Mouse (Mus musculus) kidney, postnatal 14 days (tissue): ENCODE results near the gene Ndufs2.

Experiments used
- DNase-seq: peaks from one replicate; pipeline ENCODE4 v3.0.0; 2022; ENCODE audit warnings: mixed read lengths

Gene Ndufs2

DNA sequence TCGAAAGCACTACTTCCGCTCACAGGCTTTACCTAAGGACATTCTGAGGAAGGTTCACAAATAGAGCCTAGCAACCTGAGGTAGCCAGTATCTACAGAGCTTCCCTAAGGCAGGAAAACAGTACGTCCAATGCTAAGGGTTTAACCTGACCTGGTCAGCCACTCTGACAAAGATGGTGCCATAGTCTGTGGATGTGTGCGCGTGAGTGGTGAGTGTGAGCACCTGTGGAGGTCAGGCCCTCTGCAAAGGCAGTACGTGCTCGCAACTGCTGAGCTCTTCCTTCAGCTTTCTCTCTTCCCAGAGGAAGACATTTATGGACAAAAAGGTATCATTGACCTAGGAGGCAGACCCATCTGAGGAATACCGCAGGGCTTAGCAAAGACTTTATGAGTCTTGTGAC lies 27.2 kb upstream of the Ndufs2 start:
- no peak for DNase-seq

DNA sequence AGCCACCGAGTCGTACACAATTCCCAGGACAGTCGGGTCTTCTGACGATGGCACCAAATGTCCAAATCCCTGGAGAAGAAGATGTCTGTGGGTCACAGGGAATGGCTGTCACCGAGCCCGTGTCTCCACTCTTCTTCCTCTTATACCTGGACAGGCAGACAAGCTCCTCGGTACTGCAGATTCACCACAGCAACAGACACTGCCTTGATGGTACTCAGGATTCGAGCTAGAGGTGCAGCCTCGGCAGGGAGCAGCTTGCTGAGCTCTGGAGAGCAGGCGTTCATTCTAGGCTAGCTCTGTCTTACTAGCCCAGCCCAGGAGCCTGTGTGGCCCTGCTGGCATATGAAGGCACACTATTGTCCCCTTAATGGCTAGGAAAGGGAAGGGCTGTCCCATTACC lies 26.5 kb upstream of the Ndufs2 start:
- DNase-seq, result no peak

DNA sequence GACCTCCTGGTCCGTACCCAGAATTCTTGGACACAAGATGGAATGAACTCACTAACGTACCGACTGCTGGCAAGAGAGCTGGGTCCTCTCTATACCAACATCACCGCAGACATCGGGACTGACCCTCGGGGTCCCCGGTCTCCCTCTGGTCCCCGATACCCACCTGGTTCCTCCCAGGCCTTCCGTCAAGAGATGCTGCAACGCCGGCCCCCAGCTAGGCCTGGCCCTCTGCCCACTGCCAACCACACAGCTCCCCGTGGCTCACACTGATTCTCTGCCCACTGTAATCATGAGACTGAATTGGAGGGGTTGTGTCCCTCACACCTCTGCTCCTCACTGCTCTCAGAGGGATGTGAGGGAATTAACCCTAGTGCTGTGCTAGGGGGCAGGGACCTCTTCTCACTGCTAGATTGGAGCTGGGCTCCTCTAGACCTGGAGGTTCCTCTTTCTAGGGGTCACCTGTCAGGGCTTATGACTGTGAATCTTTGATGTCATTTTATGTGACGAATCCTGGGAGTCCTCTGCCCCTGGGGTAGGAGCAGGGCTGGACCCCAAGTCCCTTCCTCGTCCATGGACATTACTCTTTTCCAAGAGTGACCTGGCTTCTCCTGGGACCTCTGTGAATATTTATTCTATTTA lies 25.0 kb upstream of the Ndufs2 start:
- DNase-seq, result no peak

DNA sequence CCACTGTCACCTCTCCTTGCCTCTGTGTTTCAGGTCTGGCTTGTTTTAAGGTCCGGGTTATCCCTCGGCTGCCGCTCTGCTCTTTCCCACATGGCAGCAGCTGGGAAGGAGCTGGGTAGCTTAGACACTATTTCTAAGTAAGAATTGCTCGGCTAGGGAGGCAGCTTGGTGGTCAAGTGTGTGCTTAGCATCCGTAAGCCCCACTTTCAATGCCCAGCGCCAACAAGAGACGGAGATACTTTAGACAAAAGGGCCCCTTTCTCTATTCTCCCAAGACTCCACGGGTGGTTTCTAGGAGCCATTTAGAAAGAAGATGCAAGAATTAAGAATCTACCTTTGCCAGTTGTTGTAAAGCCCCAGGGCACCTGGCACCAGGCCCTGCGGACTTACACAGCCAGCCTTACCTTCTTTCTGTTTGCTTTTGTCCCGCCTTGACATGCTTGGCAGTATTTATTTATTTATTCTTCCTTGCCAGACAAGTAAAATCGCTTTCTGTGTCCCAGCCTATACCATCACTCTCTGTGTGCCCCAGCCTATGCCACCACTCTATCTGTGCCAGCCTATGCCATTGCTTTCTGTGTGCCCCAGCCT lies 24.1 kb upstream of the Ndufs2 start:
- no peak for DNase-seq

DNA sequence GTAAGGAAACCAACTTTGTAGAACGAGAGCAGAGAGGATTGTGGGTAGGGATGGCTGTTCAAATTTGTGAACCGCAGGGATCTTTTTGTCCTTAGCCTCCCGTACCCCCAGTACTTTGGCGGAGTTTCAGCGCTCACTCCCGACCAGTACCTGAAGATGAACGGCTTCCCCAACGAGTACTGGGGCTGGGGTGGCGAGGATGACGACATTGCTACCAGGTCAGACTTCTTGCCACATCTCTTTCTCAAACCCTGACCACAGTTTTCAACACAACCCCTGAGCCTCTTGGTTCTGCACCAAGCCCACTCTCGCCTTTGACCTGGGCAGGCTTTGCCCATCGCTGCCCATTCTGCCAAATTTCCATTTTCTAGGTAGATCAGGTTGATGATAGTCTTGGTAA lies 23.0 kb upstream of the Ndufs2 start:
- no peak for DNase-seq

DNA sequence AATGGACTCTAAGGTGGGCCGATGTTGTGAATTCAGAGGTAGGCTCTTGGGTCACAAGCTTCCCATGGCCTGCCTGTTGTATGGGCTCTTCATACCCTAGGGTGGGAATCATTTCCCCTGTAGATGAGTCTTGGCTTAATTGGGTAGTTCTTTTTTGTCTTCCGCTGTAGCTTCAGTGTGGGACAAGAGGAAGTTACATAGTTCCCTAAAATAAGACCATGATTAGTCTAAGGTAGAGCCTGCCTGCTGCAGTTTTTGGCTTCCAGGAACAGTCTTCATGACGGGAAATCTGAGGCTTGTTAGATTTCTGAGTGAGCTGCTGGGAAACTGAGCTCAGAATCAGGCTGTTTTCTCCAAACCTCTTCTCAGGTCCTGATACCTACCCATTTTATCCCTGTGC lies 20.9 kb upstream of the Ndufs2 start:
- no peak for DNase-seq

DNA sequence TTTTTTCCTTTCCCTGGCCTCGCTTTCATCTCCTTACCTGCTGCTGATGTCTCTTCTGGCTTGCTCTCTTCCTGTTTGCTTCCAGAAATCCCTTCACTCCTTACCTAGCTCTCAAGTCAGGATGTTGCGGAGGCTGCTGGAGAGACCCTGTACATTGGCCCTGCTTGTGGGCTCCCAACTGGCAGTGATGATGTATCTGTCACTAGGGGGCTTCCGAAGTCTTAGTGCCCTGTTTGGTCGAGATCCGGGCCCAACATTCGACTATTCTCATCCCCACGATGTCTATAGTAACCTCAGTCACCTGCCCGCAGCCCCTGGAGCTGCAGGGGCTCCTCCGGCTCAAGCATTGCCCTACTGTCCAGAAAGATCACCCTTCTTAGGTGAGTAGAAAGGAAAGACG lies 20.4 kb upstream of the Ndufs2 start:
- no peak for DNase-seq

DNA sequence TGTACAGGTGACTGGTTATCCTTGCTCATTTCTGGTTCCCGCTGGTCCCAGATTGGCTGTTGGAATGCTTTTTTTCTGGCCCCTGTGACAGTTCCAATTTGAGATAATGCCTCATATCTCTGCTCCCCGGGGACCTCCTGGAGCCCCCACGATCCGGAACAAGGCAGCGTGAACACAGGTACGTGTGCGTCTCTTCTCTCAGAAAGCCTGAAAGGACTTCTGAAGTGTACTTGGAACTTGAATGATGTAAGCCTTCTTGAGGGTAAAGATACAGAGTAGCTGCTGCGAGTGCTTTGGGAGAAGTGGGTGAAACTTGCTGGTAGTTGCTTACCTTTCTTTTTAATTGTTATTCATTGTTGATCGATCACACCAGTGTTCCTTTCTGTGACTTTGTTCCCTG lies 20.0 kb upstream of the Ndufs2 start:
- no peak for DNase-seq

DNA sequence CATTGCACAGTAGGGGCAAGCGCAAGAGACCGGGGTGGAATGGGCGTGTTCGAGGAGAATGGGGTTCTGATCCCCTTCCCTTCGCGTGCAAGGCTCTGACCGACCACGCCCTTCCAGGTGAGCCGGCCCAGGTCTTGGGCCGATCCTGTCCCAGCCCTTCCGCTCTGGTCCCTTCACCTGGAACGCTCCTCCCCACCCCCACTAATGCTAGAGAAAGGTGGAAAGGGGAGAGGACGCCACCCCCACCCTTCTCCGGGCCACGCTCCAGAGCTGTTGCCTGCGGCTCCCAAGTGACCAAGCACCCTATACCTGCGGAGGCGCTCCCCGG lies 19.3 kb upstream of the Ndufs2 start:
- peak; percentile 83 for DNase-seq

DNA sequence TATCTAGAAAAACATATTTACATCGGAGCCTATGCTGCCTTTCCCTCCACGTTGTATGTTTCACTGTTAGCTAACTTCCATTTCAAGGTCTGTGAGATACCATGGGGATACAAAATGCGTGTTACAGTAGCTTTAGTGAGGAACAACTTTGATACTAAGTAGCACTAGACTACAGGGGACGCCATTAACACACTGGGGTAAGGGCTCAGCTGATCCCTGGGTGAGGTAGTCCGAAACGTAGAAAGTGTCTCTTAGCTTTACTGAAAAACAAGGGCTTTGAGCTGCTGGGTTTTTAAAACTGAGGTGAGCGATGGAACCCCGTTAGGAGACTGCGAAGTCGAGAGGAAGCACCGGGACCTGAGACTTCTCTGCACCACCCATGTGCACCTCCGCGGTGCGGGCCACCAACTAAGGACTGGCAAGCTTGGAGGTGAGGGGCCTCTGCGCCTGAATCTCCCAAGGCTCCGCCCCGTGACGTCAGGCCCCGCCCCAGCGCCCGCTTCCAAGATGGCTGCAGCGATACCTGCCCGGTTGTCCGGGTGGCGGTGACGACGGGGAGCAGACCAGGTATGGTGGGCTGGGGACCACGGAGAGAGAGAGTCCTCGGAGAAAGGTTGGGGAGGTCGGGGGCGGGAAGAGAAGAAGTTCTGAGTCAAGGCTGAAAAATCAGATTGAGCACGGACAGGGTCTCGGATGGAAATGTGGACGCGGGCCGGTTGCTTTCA lies 18.8 kb upstream of the Ndufs2 start, which contains the start of gene B4galt3:
Gene B4galt3, plus strand, starts transcription at position 481 of the 725 bp plus-strand sequence.
- peak; percentile 98 for DNase-seq

DNA sequence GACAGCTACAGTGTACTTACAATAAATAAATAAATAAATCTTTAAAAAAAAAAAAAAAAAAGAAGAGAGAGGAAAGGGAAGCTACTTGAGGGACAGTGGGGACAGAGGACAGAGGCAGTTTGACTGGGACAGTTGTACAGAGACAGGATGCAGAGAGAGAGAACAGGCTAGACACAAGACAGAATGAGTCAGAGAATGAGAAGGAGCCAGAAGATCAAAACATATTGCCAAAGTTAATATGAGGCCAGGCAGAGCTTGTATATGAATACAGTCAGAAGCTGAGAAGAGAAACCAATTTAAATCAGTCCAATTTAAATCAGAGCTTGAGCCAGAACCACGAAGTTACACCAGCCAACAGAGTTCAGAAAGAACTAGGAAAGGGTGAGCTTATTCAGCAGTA lies 17.2 kb upstream of the Ndufs2 start:
- no peak for DNase-seq

DNA sequence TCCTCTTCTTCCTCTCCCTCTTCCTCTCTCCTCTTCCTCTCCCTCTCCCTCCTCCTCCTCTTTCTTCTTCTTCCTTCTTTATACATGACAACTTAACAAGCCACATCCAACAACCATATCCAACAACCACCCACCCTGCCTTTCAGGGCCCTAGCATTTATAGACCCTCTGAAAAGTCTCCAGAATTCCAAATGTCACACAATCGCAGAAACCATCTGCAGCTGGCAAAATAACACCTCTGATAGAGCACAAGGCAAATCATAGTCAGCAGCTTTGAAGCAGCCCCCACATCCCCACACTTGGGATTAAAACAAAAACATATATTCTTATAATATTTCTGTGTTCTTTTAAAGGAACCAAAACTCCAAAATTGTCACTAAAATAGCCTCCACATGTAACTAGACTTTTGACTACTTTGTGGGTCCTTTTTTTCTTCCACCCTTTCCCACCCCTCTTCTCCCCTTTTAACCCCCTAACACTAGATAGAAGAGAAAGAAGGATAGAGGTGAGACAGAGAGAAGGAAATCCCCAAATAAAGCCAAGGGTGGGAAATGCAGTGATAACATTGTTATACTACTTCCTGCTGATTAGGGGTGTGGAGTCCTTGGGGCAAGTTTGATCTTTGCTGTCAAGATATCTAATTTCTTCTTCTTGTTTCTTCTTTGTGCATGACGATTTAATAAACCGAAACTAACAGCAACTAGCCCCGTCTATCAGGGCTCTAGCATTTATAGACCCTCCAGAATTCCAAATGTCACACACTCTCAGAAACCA lies 15.0 kb upstream of the Ndufs2 start:
- DNase-seq, result no peak

DNA sequence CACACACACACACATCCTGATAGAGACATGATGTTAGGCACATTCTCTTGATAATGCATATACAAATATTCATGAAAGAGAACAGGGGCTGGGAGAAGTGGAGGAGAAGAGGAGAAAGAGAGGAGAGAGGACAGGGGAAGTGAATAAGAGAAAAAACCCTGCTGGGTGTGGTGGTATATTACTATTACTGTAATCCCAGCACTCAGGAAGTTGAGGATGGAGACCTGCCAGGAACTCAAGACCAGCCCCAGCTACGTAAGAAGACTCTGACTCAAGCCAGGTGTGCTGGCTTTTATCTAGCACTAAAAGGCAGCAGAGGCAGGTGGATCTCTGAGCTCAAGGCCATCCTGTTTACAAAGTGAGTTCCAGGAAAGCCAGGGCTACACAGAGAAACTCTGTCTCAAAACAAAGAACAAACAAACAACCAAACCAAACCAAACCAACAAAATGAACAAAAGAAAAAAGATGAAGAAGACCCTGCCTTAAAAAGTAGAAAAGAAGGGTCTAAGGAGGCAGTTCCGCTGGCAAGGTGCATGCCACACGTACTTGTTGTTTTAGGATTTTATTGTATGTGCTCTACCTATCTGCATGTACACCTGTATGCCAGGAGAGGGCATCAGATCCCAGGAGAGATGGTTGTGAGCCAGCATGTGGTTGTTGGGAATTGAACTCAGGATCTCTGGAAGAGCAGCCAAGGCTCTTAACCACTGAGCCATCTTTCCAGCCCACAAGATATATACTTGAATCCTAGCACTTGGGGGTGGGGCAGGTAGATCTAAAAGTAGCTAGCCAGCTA lies 12.7 kb upstream of the Ndufs2 start:
- DNase-seq, result no peak

DNA sequence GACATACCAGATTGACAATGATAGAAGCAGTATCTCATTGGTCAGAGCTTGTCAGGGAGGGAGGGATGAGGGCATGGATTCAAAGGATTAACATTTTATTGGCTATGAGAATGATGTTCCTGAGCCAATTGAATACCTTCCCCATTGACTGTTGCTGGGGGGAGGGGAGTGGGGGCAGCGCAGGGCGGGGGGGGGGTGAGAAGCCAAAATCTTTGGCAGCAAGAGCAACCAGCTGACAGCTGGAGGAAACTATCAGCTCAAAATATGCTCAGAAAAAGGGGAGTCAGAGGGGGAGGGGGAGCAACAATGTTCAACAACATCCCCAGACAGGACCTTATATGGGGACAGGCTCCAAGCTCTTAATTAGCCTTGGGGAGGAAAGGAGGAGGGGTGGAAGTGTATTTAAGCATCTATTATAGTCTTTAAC lies 12.0 kb upstream of the Ndufs2 start:
- DNase-seq, result peak; percentile 84

DNA sequence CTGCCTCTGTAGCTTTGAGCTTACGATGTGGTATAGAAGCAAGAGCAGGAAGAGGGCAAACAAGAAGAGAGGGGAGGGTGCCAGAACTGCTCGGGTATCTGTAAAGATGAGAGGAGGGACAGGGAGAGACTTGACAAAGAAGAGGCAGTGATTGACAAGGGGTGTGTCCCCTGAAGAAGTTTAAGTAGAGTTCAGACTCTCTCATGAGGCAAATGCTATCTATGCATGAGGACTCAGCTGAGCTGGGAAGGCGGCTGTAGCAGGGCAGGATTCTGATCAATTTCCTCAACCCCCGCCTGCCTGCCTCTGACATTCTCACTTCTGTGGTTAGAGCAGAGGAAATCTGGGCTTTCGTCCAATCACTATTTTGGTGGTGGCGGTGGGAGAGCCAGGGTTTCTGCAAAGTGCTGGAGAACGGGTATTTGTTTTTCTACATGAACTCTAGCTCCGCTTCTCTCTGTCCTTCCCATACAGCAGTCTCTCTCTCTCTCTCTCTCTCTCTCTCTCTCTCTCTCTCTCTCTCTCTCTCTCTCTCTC lies 11.5 kb upstream of the Ndufs2 start:
- DNase-seq, result peak; percentile 89

DNA sequence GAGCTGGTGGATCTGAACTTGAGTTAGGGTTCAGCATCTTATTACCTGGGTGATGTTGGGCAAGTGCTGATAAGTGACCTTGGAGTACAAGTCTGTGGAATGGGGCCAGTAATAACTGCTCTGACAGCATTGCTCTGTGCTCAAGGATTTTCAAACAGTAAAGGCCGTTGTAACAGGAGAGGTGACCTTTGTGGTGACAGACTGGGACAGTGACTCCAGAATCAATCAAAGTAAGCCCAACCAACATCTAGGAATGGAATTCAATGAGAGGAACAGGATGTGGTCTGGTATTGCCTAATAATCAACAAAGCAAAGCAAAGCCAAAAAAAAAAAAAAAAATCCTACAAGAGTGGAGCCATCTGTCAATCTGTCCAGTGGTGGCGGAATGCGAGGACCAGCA lies 9.1 kb upstream of the Ndufs2 start:
- no peak for DNase-seq

DNA sequence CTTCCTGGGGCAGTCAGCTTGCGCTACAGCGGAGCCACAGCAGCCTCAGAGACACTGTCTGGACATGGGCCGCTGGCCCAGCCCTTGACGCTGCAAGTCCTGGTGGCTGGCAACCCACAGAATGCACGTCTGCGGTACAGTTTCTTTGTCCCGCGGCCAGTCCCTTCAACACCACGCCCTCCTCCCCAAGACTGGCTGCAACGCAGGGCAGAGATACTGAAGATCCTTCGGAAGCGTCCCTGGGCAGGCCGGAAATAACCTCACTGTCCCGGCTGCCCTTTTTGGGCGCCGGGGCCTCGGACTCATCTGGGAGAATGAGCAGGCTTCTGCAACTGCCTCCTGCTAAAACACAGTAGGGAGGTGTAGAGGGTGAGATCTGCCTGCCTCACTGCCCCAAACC lies 7.7 kb upstream of the Ndufs2 start:
- no peak for DNase-seq

DNA sequence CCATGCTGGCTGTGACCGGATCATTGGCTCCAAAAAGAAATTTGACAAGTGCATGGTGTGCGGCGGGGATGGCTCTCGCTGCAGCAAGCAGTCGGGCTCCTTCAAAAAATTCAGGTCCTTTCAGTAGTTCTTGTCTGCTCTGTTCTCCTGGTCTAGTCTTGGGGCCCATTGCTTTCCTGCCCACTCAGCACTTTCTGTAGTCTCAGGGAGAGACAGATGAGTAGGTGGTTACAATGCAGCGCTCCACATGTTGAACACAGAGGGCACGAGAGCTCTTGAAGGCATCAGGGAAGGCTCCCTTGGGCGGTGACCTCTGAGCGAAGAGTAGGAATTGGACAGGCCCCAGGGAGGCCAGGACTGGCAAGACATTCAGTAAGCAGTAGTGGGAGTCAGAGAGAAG lies 6.6 kb upstream of the Ndufs2 start:
- no peak for DNase-seq

DNA sequence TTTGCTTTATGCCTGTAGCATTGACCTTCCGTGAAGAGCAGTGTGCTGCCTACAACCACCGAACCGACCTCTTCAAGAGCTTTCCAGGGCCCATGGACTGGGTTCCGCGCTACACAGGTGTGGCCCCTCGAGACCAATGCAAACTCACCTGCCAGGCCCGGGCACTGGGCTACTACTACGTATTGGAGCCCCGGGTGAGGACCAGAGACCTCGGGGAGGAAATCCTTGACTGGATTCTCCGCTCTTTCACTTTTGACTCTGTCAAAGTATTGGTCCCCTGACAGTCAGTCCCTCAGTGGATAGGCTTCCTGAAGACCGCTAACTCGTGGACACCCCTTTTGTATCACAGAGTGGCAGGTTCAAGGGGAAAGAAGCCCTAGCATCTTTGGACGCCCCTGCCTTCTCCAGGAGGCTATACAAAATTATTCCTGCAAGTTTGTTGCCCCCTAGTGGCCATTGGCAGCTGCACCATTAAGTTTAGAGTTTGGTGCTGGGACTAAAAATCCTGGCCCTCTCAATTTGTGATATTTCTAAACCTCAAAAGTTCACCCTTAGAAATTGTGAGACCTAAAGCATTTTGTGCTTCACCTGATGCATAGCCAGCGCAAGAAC lies 5.9 kb upstream of the Ndufs2 start:
- DNase-seq, result peak; percentile 76

DNA sequence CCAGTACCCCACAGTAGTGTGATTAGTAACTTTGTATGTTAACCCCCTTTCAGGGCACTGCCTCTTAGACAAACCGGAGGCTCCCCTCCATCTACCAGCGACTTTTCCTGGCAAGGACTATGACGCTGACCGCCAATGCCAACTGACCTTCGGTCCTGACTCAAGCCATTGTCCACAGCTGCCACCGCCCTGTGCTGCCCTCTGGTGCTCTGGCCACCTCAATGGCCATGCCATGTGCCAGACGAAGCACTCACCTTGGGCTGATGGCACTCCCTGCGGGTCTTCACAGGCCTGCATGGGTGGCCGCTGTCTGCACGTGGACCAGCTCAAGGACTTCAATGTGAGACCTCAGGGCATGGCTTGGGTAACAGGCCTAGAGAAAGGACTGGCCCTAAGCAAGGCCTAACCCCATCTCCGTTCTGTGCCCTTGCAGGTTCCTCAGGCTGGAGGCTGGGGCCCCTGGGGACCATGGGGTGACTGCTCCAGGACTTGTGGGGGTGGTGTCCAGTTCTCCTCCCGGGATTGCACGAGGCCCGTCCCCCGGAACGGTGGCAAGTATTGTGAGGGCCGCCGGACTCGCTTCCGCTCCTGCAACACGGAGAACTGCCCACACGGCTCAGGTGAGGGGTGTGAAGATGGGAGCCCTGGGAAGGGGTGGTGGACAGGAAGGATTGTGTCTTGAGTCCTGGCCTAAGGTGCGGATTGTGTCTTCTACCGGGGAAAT lies 5.1 kb upstream of the Ndufs2 start:
- peak; percentile 58 for DNase-seq

DNA sequence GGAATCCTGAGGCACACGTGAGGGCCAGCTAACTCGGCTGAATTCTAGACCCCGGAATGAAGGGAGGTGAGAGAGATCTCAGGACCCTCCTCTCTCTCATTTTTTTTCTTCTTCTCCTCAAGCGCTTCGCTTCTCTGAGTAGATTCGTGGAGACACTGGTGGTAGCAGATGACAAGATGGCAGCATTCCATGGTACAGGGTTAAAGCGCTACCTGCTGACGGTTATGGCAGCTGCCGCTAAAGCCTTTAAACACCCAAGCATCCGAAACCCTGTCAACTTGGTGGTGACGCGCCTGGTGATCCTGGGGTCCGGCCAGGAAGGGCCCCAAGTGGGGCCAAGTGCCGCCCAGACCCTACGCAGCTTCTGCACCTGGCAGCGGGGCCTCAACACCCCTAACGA lies 1.2 kb upstream of the Ndufs2 start:
- DNase-seq, result no peak
